Mouse (Mus musculus) left cerebral cortex, postnatal 25 days (tissue): ENCODE data around the gene Olfr622. TPM values are rescaled to one million over a fixed set of nuclear protein-coding genes. Genes with fewer than 3 reads are reported as not detected.

Source experiments
- DNase-seq, 2 experiments: peaks; one replicate each; pipeline ENCODE4 v3.0.0; 2022; ENCODE audit warnings: low spot score in 2 of 2, mixed read lengths in 1 of 2
- intact Hi-C: fragments of 180-260 bp; cut with DNase I; formaldehyde crosslinking; loops from one replicate; pipeline ENCODE4 v1.15.1; 2025
- total RNA-seq, 2 experiments: library from RNA; stranded (reverse); gene quantifications; 2 replicates each; pipeline ENCODE4 v1.2.3; 2021

The Olfr622 gene
- not detected for total RNA-seq

DNA sequence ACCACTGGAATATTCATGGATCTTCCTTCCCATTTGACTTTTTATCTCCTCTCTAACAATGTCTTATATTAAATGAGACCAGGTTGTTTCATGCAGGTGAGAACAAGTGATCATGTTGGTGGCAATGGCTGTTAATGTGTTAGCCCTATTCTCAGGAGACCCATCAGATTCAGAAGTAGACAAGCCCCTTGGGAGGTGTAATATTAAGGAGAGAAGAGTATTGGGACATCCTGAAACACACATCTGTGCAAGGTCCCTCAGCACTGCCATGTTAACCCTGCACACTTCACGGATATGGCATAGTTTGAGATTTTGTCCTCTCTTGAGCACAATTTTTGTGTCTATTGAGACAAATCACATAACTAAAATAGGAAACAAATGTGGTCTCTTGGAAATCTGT lies at the start of gene Olfr622:
TSS of gene Olfr622 (minus strand) at position 101 of the 400 bp plus-strand sequence.
- intact Hi-C loops: no loop called here
- DNase-seq: no peak

DNA sequence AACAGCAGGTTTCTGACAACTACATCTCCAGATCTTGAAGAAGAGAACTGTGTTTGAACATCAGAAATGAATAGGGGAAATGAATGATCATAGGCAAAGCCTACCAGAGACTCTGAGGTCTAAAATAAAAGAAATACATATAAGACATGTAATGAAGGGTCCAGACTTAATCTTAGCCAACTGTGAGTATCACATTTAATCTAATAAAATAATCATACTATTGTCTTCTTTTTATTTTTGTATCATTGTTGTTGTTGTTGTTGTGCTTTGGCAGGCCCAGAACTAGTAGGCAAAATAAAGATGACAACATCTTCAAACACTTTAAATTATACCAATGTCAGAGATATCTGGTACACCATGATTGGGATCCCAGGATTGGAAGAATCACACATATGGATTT lies 39.9 kb upstream of the Olfr622 start, which contains the start of gene Olfr625-ps1:
TSS of gene Olfr625-ps1 (plus strand) at position 301 of the 400 bp plus-strand sequence.
- no peak for DNase-seq
- intact Hi-C loops: no loop called here

DNA sequence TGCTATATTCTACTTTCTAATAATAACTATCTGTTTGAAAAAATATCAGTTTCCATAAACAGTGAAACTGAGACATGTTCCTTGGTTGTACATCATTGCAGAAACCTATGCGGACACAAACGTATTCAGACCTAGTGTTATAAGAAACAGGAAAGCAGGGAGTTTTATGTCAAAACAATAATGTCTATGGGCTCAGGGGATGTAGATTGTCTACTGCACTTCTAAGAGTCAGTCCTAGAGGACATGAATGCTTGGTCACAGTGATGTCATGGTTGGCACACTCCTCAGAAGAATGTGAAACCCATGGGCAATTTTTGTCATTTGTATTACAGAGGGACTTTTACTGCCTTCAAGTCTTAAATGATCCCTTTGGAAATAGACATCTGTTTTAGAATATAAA lies 28.6 kb upstream of the Olfr622 start, which contains the start of gene Olfr624:
TSS of gene Olfr624 (minus strand) at position 101 of the 400 bp plus-strand sequence.
- intact Hi-C loops: no loop called here
- DNase-seq: no peak

DNA sequence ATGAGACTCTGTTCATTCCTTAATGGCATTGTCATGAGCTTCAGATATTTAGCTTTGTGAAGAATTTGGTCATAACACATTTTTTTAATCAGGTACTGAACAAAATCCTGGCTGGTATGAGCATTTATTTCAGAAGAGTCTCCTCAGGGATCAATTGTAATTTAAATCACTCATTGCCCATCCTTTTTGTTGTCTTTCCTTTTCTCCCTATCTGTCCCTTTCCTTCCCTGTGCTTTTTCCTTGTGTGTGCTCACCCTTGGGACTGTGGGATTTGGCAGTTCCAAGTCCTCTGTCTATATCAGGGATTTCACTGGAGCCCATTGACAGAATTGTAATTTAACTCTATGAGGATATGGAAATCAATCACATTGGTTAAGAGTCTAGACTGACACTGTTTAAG lies 21.1 kb upstream of the Olfr622 start, which contains the start of gene Olfr623:
TSS of gene Olfr623 (minus strand) at position 101 of the 400 bp plus-strand sequence.
- intact Hi-C loops: no loop called here
- DNase-seq: no peak

DNA sequence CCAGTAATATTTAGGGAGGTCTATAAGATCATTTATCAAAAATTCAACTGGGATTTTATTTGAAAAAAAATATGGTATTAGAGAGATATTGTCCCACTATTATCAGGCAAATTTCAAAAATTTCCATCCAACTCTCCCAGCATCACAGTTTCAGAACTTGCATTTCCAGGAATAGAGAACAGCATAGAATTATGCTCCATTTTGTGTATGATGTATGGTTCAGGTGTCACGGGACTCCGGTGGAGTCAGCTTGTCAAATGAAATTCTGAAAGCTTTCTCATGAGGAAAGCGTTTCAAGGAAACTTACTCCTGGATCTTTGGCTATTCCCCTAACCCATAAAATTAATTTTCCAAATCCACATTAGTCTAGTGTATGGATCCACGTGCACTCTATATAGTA lies 1.6 kb upstream of the Olfr622 start:
- intact Hi-C loops: no loop called here
- DNase-seq: no peak

DNA sequence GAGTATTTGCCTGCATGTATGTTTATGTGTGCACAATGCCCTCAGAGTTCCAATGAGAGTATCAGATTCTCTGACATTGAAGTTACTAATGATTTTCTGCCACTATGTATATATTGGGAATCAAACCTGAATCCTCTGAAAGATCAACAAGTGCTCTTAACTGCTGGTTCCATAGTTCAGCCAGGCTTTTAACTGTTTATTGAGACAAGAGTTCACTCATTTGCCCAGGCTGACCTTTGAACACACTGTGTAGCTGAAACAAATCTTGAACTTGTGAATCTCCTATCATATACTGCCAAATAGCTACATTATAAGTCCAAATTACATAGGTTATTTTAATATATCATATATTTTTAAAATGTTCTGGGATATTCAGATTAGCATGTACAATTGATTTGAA lies 5.7 kb downstream of the Olfr622 start:
- intact Hi-C loops: no loop called here
- no peak for DNase-seq

DNA sequence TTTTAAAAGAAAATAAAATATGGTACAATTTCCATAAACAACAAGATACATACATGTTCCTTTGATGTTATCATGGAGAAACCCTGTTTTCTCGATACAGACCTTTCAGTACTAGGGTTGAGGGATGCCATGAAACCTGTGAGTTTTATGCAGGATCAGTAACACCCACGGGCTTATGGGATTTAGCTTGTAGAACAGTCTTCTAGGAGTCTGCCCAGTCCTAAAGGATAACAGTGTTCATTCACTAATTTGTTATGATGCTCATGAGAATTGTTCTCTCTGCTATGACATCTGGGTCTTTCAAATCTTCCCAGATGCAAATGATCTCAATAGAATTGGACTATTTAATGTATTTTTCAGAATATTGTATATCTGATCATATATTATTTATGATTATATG lies 30.1 kb downstream of the Olfr622 start, which contains the start of gene Olfr620:
TSS of gene Olfr620 (minus strand) at position 101 of the 400 bp plus-strand sequence.
- DNase-seq: no peak
- intact Hi-C loops: no loop called here

DNA sequence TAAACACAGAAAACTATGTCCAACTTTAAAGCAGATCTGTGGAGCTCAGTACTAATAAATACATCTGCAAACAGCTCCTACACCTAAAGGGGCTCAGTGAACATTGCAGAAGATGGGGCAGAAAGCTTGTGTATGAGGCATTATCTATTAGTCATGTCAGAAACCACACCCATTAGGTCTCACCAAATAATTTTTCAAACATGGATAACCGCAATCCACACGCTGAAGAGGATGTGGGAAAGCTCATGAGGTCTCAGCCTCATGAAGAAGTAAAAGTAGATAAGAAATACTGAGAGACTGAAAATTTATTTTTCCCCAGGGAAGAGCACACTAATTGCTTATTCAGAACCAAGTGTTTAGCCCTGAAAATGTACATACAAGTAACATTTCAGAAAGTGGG lies 35.1 kb downstream of the Olfr622 start:
- DNase-seq: no peak

DNA sequence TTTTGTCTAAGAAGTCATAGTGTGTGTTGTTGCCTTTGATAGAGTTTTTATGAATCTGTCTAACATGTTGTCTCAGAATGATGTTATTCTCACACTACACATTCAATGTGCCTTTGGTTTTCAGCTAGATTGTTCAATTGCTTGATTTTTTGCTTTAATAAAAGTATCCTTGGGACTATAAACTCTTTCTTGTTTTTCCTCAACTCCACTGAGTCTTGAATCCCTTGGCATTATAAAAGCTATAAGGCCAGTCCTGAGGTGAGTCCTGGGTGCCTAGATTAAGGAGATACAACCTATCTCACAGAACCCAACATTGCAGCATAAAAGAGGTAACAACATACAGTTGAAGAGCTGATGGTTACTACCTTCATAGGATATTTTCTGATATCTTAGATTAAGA lies 42.2 kb downstream of the Olfr622 start, which contains the start of gene Olfr619:
TSS of gene Olfr619 (plus strand) at position 301 of the 400 bp plus-strand sequence.
- intact Hi-C loops: no loop called here
- no peak for DNase-seq

More for the DNA sequence above, 35.1 kb downstream of the Olfr622 start:
- intact Hi-C loops: no loop called here

DNA sequence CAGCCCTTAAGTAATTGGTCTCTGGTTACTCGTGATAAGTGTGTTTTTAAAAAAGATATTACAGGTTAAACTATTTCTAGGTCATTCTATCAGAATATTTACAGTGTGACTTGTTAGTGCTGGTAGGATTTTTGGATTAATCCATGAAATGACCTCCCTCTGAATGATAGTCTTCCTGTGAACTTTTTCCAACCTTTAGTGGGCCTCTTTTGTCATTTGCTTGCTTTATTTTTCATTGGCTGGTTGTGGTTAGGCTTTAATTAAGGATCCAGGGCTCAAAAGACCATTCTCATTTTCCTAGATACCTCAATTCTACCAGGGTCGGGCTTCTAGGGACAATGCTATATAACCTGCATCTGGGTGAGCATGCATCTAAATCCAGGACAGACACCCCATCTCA lies 52.7 kb downstream of the Olfr622 start, which contains the start of gene Olfr618:
TSS of gene Olfr618 (plus strand) at position 301 of the 400 bp plus-strand sequence.
- no peak for DNase-seq

More for the DNA sequence above, 52.7 kb downstream of the Olfr622 start, which contains the start of gene Olfr618:
- intact Hi-C loops: no loop called here

Other genes starting within 250 kb of the Olfr622 start
- gene Usp17lc, start 227.6 kb downstream of the Olfr622 start, total RNA-seq: not detected
- gene Olfr605, start 197.3 kb downstream of the Olfr622 start, total RNA-seq: not detected
- not detected for gene Olfr606, start 193.7 kb downstream of the Olfr622 start, total RNA-seq
- gene Olfr607, start 178.6 kb downstream of the Olfr622 start, total RNA-seq: not detected
- not detected for gene Olfr608, start 172.8 kb downstream of the Olfr622 start, total RNA-seq
- not detected for gene Olfr609, start 144.6 kb downstream of the Olfr622 start, total RNA-seq
- gene Olfr610, start 130.6 kb downstream of the Olfr622 start, total RNA-seq: not detected
- not detected for gene Olfr611, start 121.9 kb downstream of the Olfr622 start, total RNA-seq
- not detected for gene Olfr612, start 100.0 kb downstream of the Olfr622 start, total RNA-seq
- gene Olfr613, start 94.6 kb downstream of the Olfr622 start, total RNA-seq: not detected
- not detected for gene Olfr615, start 86.6 kb downstream of the Olfr622 start, total RNA-seq
- not detected for gene Olfr616, start 73.6 kb downstream of the Olfr622 start, total RNA-seq
- gene Olfr617, start 69.6 kb downstream of the Olfr622 start, total RNA-seq: not detected
- gene Olfr618, start 52.6 kb downstream of the Olfr622 start, total RNA-seq: not detected
- not detected for gene Olfr619, start 42.1 kb downstream of the Olfr622 start, total RNA-seq
- not detected for gene Olfr620, start 30.2 kb downstream of the Olfr622 start, total RNA-seq
- not detected for gene Olfr623, start 21.0 kb upstream of the Olfr622 start, total RNA-seq
- gene Olfr624, start 28.5 kb upstream of the Olfr622 start, total RNA-seq: under 1 TPM in 1 of 2 experiments, not detected in 1; 0.07 TPM
- not detected for gene Olfr625-ps1, start 40.0 kb upstream of the Olfr622 start, total RNA-seq
- not detected for gene Olfr243, start 72.0 kb upstream of the Olfr622 start, total RNA-seq
- gene Olfr628, start 87.7 kb upstream of the Olfr622 start, total RNA-seq: not detected
- not detected for gene Olfr629, start 102.2 kb upstream of the Olfr622 start, total RNA-seq
- gene Olfr630, start 114.6 kb upstream of the Olfr622 start, total RNA-seq: not detected
- not detected for gene Olfr69, start 128.9 kb upstream of the Olfr622 start, total RNA-seq
- gene Olfr68, start 137.0 kb upstream of the Olfr622 start, total RNA-seq: not detected
- gene Olfr67, start 149.1 kb upstream of the Olfr622 start, total RNA-seq: not detected
- gene Hbb-bt, start 171.3 kb upstream of the Olfr622 start, total RNA-seq: 10 to 100 TPM; 78.9 to 84.4 TPM
- 100 to 1,000 TPM; 511 to 567 TPM for gene Hbb-bs, start 185.4 kb upstream of the Olfr622 start, total RNA-seq
- not detected for gene Hbb-bh2, start 197.8 kb upstream of the Olfr622 start, total RNA-seq
- not detected for gene Hbb-bh1, start 200.5 kb upstream of the Olfr622 start, total RNA-seq
- not detected for gene Hbb-y, start 210.5 kb upstream of the Olfr622 start, total RNA-seq
- gene Olfr66, start 243.6 kb upstream of the Olfr622 start, total RNA-seq: not detected